ENCODE assay signal across 8 mouse cellular contexts in genomic region chr5:77357405-77358149, GRCm38 (mm10). TPM values are rescaled to one million over a fixed set of nuclear protein-coding genes. Genes with fewer than 3 reads are reported as not detected.
DNase-seq lines count a peak whose midpoint lies in the region; ATAC-seq and TF ChIP-seq lines count a peak whose summit lies in the region.

No protein-coding gene starts in this region.

- H3K9me3 ChIP-seq in lung, embryonic 14.5 days (ENCODE audit: low read depth, low read length), result no peaks in the 10 kb centered on the region
- no peaks in the 10 kb centered on the region for H3K9me3 ChIP-seq in neural tube, embryonic 14.5 days (ENCODE audit: control insufficient read depth, low read length)

- TF ChIP-seq EP300 in heart, adult 2 months (IDR thresholded peaks at IDR 0.05; ENCODE audit: insufficient read depth, low read depth, low read length), result 0 out of 2 replicates have a peak, but pooled peaks have one; percentile 22

- ATAC-seq in lung, embryonic 14.5 days (ENCODE audit: insufficient read depth), result peak; percentile 79
- peak; percentile 42; the same call in 1 of the 2 replicates for ATAC-seq in neural tube, embryonic 14.5 days (ENCODE audit: low read depth)

- intact Hi-C loops in heart, adult 2 months (cut with DNase I), result loop anchor here (2.0 kb wide), 1 partner anchor 43 kb away; no protein-coding TSS in a partner anchor

- H3K9ac ChIP-seq in heart, adult 2 months (ENCODE audit: low read depth, low read length), result peak overlapping the region; percentile 47
- peak overlapping the region; percentile 32 for H3K9ac ChIP-seq in lung, embryonic 14.5 days
- H3K9ac ChIP-seq in neural tube, embryonic 14.5 days (replicated peaks; ENCODE audit: low read depth, low read length), result 0 out of 2 replicates have a peak overlapping the region, but pooled peaks have one; percentile 8

- peak overlapping the region; percentile 40 for H3K4me3 ChIP-seq in heart, adult 2 months
- H3K4me3 ChIP-seq in lung, embryonic 14.5 days (ENCODE audit: low read depth, low read length), result peak overlapping the region; percentile 25
- H3K4me3 ChIP-seq in neural tube, embryonic 14.5 days (ENCODE audit: low read depth, low read length), result peak overlapping the region; percentile 20

- no peaks in the 10 kb centered on the region for H3K27me3 ChIP-seq in heart, adult 2 months (ENCODE audit: control insufficient read depth, insufficient read depth, low read length)
- no peaks in the 10 kb centered on the region for H3K27me3 ChIP-seq in lung, embryonic 14.5 days (ENCODE audit: insufficient read depth, low read length)
- H3K27me3 ChIP-seq in neural tube, embryonic 14.5 days (ENCODE audit: control insufficient read depth, insufficient read depth, low read length), result no peaks in the 10 kb centered on the region

- TF ChIP-seq POLR2A in heart, adult 2 months (IDR thresholded peaks at IDR 0.05; ENCODE audit: insufficient read depth, low read depth, low read length), result peak; percentile 40; the same call in 1 of the 2 replicates

- H3K79me2 ChIP-seq in heart, adult 2 months (replicated peaks; ENCODE audit: control insufficient read depth, insufficient read depth, low read length), result no peaks in the 10 kb centered on the region

- H3K4me2 ChIP-seq in lung, embryonic 14.5 days, result peak overlapping the region; percentile 57
- H3K4me2 ChIP-seq in neural tube, embryonic 14.5 days (ENCODE audit: low read depth, low read length), result peak overlapping the region; percentile 47

- TF ChIP-seq CTCF in heart, adult 2 months (IDR thresholded peaks at IDR 0.05), result no peak
- TF ChIP-seq CTCF in lung, embryonic 14.5 days (IDR thresholded peaks at IDR 0.05; ENCODE audit: low read depth), result no peak

- DNase-seq in WW6 (ENCODE audit: low read depth, low spot score), result peak; percentile 61
- DNase-seq in embryo, embryonic 10.5 days (ENCODE audit: low spot score), result peak; percentile 79
- DNase-seq in heart, adult 2 months, result peak; percentile 85
- DNase-seq in kidney, adult 11 months, result peak; percentile 89
- peak; percentile 83 for DNase-seq in lung, embryonic 14.5 days
- peak; percentile 87 for DNase-seq in thymus, postnatal 4 days
- DNase-seq in layer of hippocampus, adult 11-12 months (ENCODE audit: low spot score), result no peak

- H3K4me1 ChIP-seq in heart, adult 2 months (ENCODE audit: control insufficient read depth, insufficient read depth, low read length), result peaks cover 24% of the 10 kb centered on the region
- H3K4me1 ChIP-seq in lung, embryonic 14.5 days (ENCODE audit: insufficient read depth), result peaks cover 13% of the 10 kb centered on the region
- H3K4me1 ChIP-seq in neural tube, embryonic 14.5 days (ENCODE audit: control insufficient read depth, insufficient read depth, low read length), result 0 out of 2 replicates have a peak, but pooled peaks cover 2% of the 10 kb centered on the region

- H3K27ac ChIP-seq in heart, adult 2 months, result peak overlapping the region; percentile 93
- H3K27ac ChIP-seq in lung, embryonic 14.5 days (ENCODE audit: low read depth), result peak overlapping the region; percentile 78
- H3K27ac ChIP-seq in neural tube, embryonic 14.5 days (ENCODE audit: low read depth, low read length), result no peak overlapping the region

- WGBS in heart, adult 2 months, result 16% methylated on average over 22 of the region's 22 CpGs
- WGBS in lung, embryonic 14.5 days, result 13% methylated on average over 22 of the region's 22 CpGs
- 18% methylated on average over 22 of the region's 22 CpGs for WGBS in neural tube, embryonic 14.5 days

- H3K36me3 ChIP-seq in heart, adult 2 months (ENCODE audit: control insufficient read depth, insufficient read depth, low read length), result peaks cover 7% of the 10 kb centered on the region; the same call in 1 of the 2 replicates
- H3K36me3 ChIP-seq in lung, embryonic 14.5 days (ENCODE audit: insufficient read depth), result no peaks in the 10 kb centered on the region
- no peaks in the 10 kb centered on the region for H3K36me3 ChIP-seq in neural tube, embryonic 14.5 days (ENCODE audit: control insufficient read depth, insufficient read depth, low read length)

RNA-seq across cellular contexts. Expression of gene Polr2b, which starts 47.6 kb away (rescaled TPM):
- 10 to 100 TPM; 34.1 to 34.5 TPM for total RNA-seq in heart, adult 2 months (2021)
- polyA plus RNA-seq in heart, adult 2 months (2012; rRNA removed), result 25.4 and 26.8 TPM in 2 replicates
- 73.2 and 74.6 TPM in 2 replicates for polyA plus RNA-seq in lung, embryonic 14.5 days (2014; fragmentation: Nextera tagmentation; extraction: Ambion mirVana)
- 58.7 and 72.9 TPM in 2 replicates for polyA plus RNA-seq in neural tube, embryonic 14.5 days (2014; fragmentation: Nextera tagmentation; extraction: Ambion mirVana)

RNA-seq across cellular contexts. Expression of gene Noa1, which starts 47.7 kb away (rescaled TPM):
- total RNA-seq in heart, adult 2 months (2021), result 10 to 100 TPM; 19.7 to 21.3 TPM
- polyA plus RNA-seq in heart, adult 2 months (2012; rRNA removed), result 12.2 and 13.5 TPM in 2 replicates
- polyA plus RNA-seq in lung, embryonic 14.5 days (2014; fragmentation: Nextera tagmentation; extraction: Ambion mirVana), result 27.4 and 29.8 TPM in 2 replicates
- 32.1 and 36.6 TPM in 2 replicates for polyA plus RNA-seq in neural tube, embryonic 14.5 days (2014; fragmentation: Nextera tagmentation; extraction: Ambion mirVana)

RNA-seq across cellular contexts. Expression of gene Igfbp7, which starts 50.3 kb away (rescaled TPM):
- total RNA-seq in heart, adult 2 months (2021), result 100 to 1,000 TPM; 174 to 205 TPM
- 342 and 353 TPM in 2 replicates for polyA plus RNA-seq in heart, adult 2 months (2012; rRNA removed)
- polyA plus RNA-seq in lung, embryonic 14.5 days (2014; fragmentation: Nextera tagmentation; extraction: Ambion mirVana), result 35.1 and 37.9 TPM in 2 replicates
- polyA plus RNA-seq in neural tube, embryonic 14.5 days (2014; fragmentation: Nextera tagmentation; extraction: Ambion mirVana), result 52.8 and 54.2 TPM in 2 replicates
